Mouse (Mus musculus) B cell, adult 67 days (primary cell): ENCODE measurements around the gene Tssk4. TPM values are rescaled to one million over a fixed set of nuclear protein-coding genes. Genes with fewer than 3 reads are reported as not detected.

Source experiments
- total RNA-seq, 2 experiments: library from RNA; stranded (reverse); gene quantifications; 4 replicates each; pipeline ENCODE4 v1.2.4; 2023

Tssk4 gene
- total RNA-seq: 1 to 10 TPM; 2.9 to 4.8 TPM

DNA sequence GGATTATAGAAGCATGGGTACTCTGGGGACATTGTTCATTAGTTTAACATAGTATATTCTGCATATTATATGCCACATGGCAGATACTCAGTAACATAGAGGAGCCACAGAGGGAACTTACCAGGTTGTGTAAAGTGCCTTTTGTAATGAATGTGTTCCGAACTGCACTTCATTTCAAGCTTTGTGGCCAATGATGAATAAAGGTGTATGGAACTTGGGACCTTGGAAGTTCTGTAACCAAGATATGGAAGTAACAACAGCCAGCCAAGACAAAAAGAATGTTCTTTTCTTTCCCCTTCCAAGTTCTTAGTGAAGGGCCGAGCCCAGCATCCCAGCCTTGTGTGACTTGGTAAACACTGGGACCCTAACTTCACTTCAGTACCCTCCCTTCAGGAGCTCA lies at the start of gene Tssk4:
Tssk4 (plus strand) TSS at position 301 of the 400 bp plus-strand sequence.

DNA sequence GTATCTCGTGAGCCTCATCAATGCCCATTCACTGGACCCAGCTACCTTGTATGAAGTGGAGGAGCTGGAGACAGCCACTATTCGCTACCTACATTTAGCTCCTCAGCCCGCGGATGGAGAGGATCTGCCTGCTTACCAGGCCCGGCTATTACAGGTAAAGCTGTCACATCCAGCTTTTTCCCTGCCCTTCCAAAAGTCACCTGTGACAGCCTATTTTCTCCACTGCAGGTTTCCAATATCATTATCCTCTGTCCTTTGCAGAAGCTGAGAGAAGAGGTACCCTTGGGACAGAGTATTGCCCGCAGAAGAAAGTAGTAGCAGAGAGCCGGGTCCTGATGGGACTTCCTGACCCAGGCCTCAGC lies 46.7 kb upstream of the Tssk4 start, which contains the start of gene Irf9:
Irf9 (plus strand) TSS at position 301 of the 362 bp plus-strand sequence.

DNA sequence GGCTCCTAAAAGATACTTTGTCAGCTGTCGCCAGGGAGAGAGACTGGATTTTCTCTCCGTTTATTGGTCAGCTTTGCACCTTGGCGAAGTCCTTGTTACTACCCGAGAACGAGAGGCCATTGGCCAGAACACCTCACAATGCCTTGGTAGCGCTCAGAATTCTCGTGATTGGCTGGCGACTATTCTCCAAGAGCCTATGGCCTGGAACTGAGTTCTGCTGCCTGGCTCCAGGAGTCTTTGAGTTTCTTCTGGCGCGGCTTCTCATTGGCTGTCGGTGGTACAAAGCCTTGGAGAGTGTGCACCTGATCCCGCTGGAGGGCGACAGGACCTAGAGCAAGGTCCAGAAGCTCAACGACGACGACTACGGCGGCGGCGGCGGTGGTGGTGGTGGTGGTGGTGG lies 32.2 kb upstream of the Tssk4 start, which contains the start of gene Rec8:
Rec8 (plus strand) TSS at position 216 of the 400 bp plus-strand sequence.

DNA sequence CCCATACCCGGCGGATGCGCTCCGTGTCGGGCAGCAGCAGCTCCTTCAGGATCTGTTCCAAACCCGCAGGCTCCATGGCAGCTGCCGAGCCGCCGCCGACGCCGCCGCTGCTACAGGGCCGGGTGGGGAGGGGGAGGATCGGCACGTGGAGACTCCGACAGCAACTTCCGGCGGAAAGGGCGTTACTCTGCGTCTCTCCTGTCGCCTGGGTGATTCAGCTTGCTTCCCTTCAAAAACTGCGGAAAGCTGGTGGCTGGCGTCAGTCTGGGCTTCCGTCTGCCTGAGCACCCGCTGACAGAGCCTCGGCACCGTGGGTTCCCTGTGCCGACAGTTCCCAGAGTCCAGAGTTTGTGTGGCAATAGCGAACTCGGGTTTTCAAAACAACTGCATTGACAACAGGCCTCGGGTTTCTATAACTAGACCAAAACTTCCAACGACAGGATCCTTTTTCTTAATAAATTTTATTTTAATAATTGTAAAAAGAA lies 14.4 kb upstream of the Tssk4 start, which contains the start of gene Ipo4:
Ipo4 (minus strand) TSS at position 435 of the 485 bp plus-strand sequence.

DNA sequence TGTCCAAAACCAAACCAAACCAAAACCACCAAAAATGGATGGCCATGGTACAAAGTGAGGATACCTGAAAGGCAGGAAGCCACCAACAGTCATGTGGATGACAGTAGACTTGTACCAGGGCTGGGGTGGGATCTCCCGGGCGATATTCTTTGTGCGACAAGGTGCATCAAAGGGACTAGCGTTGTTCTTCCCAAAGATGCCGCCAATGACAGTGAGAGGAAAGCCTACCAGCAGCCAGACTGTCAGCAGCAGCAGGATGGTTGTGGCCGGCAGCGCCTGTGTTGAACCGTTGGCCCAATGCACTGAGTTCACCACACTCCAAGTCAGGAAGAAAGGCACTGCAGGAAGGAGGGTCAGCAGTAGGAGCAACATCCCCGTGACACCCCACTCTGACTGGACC lies 12.2 kb upstream of the Tssk4 start, which contains the start of gene Gm49378:
Gm49378 (minus strand) TSS at position 101 of the 400 bp plus-strand sequence.

DNA sequence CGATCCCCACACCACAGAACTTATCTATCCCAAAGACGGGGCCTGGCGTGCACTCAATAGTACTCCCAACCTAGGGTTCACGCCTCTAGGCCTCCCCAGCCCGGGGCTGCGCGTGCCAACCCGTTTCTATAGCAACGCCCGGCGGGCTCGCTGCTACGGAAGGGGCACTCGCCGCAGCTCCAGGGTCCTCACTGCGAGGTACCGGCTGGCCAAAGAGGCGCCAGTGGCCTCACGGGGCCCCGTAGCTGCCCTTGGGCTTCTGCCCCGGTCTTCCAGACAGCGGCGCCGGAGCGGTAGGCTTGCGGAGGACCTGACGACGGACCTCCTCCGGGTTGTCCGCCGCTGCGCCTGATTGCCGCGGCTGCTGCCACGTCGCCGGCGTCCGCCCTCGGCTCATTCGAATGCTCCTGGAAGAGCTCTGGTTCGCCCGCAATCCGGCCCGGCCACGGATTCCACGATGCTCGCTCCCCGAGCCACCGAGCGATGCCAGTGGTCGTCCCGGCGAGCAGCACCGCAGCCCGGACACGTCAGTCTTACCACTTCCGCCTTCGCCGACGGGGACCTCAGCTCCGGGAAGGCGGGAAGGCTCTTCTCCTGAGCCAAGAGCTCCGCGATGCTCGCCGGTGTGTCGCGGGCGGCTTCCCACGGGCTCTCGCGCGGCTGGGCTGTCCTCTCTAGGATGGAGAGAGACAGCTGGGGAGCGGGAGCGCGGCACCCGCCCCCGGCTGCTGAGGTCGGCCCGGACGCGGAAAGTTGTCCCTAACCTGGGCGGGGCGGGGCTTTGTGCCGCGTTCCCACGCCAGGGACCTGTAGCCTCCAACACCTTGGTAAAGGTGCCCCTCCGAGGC lies 6.7 kb upstream of the Tssk4 start, which contains the start of gene Tm9sf1:
Tm9sf1 (minus strand) TSS at position 747 of the 848 bp plus-strand sequence.

DNA sequence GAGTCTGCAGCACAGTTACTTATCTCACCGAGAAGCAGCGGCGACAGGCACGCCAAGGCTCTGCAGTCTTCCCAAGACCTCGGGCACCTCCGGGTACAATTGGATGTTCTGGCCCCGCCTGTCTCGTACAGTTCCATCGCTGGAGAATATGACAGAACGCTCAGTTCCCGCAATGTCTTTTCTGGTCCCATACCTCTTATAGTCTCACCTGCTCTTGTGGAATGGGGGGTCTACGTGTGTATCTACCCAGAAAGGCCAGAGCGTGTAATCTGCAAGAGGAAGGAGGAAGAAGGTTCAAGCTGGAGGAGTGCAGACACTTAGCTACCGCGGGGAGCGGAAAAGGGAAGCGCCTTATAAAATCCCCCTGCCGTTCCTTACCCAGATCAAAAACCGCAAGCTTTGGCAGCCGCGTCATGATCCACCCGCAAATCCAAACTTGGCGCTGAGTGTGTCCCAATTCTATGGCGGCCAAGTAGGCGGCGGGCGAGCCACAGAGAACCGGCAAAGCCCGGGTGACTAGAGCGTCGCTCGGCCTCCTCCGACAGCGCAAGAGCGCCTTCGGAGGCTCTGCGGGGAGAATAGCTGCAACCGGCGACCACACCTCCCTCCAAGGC lies 10.1 kb downstream of the Tssk4 start, which contains the start of gene Mdp1:
Mdp1 (minus strand) TSS at position 549 of the 614 bp plus-strand sequence.

DNA sequence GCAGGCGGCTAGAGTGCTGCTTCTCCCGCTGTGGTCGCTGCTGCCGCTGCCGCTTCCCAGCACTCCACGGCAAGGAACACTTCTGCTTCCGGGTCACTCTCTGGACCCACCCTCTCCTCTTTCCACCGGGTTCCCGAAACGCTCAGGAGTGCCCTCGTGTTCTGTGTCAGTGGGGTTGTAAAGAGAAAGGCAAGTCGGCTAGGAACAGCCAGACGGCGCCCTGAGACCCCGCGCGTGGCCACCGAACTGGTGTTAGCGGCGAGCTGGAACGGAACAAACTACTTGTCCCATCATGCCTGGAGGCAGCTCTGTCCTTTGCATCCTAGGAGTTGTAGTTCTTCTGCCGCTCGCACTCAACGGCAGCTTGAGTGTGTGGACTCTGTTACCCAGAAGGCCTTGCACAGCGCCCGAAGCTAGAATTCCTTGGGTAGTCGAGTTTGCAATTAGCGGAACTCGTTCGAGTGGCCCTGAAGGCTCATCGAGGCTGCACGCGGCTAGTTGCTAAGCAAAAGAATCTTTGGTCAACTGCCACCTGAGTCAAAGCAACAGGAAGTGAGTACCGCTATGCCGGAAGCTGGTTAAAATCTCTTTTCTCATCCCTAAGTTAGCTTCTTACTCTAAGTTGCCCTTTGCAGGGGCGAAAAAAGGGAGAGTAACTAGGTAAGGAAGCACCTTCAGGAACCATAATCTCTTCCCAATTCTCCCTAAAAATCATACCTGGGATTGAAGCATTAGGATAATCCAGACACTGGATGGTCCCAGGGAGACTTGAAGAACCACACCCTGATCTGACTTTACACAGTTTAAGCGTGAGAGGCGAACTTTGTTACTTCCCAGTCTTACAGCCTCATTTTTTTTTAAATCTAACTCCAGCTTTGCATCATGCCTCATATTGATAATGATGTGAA lies 22.1 kb downstream of the Tssk4 start, which contains the start of the genes Gmpr2 and Nedd8:
Gmpr2 (plus strand) TSS at position 109 of the 908 bp plus-strand sequence.
Nedd8 (minus strand) TSS at position 292 of the 908 bp plus-strand sequence.

DNA sequence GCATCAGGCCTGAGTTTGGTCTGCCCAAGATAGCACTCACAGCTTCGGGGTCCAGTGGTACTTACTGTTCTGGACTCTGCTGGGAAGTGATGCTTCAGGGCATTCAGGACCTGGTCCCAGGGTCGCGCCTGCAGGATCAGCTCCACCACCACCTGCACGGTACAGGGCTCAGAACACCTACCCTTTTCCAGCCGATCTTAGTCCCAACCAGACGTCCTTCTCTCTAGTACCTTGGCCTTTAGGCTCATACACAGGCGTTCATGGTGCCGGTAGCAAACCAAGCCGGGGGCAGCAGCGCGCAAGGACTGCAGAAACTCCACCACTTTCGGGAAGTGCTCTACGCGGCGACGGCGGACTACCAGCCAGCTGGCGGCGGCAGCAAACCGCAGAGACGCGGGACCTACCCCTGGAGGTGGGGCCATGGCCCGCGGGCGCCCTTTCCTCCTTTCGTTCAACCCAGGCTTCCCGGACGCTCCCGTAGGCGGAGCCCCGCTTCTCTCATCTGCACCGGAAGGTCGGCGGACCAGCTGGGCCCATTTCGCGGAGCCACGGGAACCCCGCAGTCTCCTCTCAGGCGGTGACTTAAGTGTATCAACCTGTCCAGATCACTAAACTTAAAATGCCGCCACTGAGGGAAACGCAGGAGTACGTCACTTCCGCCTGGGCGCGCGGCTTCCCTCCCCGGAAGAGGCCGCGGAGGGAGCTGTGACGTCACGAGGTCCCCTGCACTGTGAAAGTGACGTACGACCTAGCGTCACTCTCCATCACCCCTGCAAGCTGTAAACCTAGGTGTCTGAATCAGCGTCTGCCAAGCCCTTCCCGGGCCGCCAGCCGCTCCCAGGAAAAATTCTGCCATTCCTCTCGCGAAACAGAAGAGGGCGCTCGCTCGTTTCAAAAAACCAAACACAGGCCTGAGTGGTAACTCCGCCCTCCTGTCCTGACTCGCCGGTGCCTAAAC lies 31.5 kb downstream of the Tssk4 start, which contains the start of gene Tinf2:
Tinf2 (minus strand) TSS at position 661 of the 958 bp plus-strand sequence.

Other genes starting within 250 kb of the Tssk4 start
- gene Dhrs4, start 171.4 kb upstream of the Tssk4 start, total RNA-seq: 10 to 100 TPM; 22.3 to 32.4 TPM
- gene Carmil3, start 159.5 kb upstream of the Tssk4 start, total RNA-seq: 1 to 10 TPM; 4.1 to 5.0 TPM
- not detected for gene Cpne6, start 139.7 kb upstream of the Tssk4 start, total RNA-seq
- gene Nrl, start 125.2 kb upstream of the Tssk4 start, total RNA-seq: not detected
- 10 to 100 TPM; 64.0 to 67.0 TPM for gene Pck2, start 109.9 kb upstream of the Tssk4 start, total RNA-seq
- gene Dcaf11, start 90.2 kb upstream of the Tssk4 start, total RNA-seq: 10 to 100 TPM; 86.0 to 92.9 TPM
- 10 to 100 TPM in 1 of 2 experiments, 1 to 10 TPM in 1; 8.3 to 10.5 TPM for gene A730061H03Rik, start 89.8 kb upstream of the Tssk4 start, total RNA-seq
- gene Fitm1, start 74.6 kb upstream of the Tssk4 start, total RNA-seq: not detected
- gene Psme1, start 72.1 kb upstream of the Tssk4 start, total RNA-seq: 100 to 1,000 TPM; 235 to 258 TPM
- 1 to 10 TPM; 5.3 to 5.5 TPM for gene Emc9, start 64.9 kb upstream of the Tssk4 start, total RNA-seq
- 100 to 1,000 TPM; 310 to 354 TPM for gene Psme2, start 59.1 kb upstream of the Tssk4 start, total RNA-seq
- gene Rnf31, start 58.5 kb upstream of the Tssk4 start, total RNA-seq: 100 to 1,000 TPM; 122 to 132 TPM
- gene Irf9, start 46.6 kb upstream of the Tssk4 start, total RNA-seq: 100 to 1,000 TPM in 1 of 2 experiments, 10 to 100 TPM in 1; 96.0 to 123 TPM
- gene Rec8, start 32.1 kb upstream of the Tssk4 start, total RNA-seq: 1 to 10 TPM in 1 of 2 experiments, under 1 TPM in 1; 0.92 to 1.3 TPM
- gene Ipo4, start 14.2 kb upstream of the Tssk4 start, total RNA-seq: 10 to 100 TPM; 60.2 to 61.5 TPM
- 1 to 10 TPM; 1.7 to 3.5 TPM for gene Gm49378, start 12.3 kb upstream of the Tssk4 start, total RNA-seq
- gene Tm9sf1, start 6.4 kb upstream of the Tssk4 start, total RNA-seq: 10 to 100 TPM; 46.3 to 48.5 TPM
- gene Mdp1, start 10.3 kb downstream of the Tssk4 start, total RNA-seq: 10 to 100 TPM; 47.2 to 57.2 TPM
- gene Gmpr2, start 21.8 kb downstream of the Tssk4 start, total RNA-seq: 10 to 100 TPM; 28.5 to 30.2 TPM
- gene Nedd8, start 21.9 kb downstream of the Tssk4 start, total RNA-seq: 100 to 1,000 TPM; 171 to 189 TPM
- gene Tinf2, start 31.6 kb downstream of the Tssk4 start, total RNA-seq: 100 to 1,000 TPM; 130 to 157 TPM
- 1 to 10 TPM; 1.8 to 2.0 TPM for gene Tgm1, start 63.7 kb downstream of the Tssk4 start, total RNA-seq
- 10 to 100 TPM; 81.0 to 97.5 TPM for gene Rabggta, start 72.1 kb downstream of the Tssk4 start, total RNA-seq
- 10 to 100 TPM; 25.6 to 29.9 TPM for gene Dhrs1, start 95.5 kb downstream of the Tssk4 start, total RNA-seq
- 10 to 100 TPM; 32.3 to 39.4 TPM for gene Nop9, start 95.5 kb downstream of the Tssk4 start, total RNA-seq
- not detected for gene Cideb, start 108.3 kb downstream of the Tssk4 start, total RNA-seq
- under 1 TPM; 0.52 to 0.53 TPM for gene Ltb4r2, start 111.2 kb downstream of the Tssk4 start, total RNA-seq
- gene Ltb4r1, start 115.8 kb downstream of the Tssk4 start, total RNA-seq: not detected
- under 1 TPM in 1 of 2 experiments, not detected in 1; 0.44 TPM for gene Adcy4, start 133.9 kb downstream of the Tssk4 start, total RNA-seq
- 10 to 100 TPM; 57.2 to 75.3 TPM for gene Ripk3, start 138.7 kb downstream of the Tssk4 start, total RNA-seq
- not detected for gene Nfatc4, start 173.0 kb downstream of the Tssk4 start, total RNA-seq
- gene Nynrin, start 203.8 kb downstream of the Tssk4 start, total RNA-seq: not detected
- gene Cbln3, start 234.2 kb downstream of the Tssk4 start, total RNA-seq: under 1 TPM in 1 of 2 experiments, not detected in 1; 0.32 TPM
- 100 to 1,000 TPM; 111 to 115 TPM for gene Khnyn, start 234.8 kb downstream of the Tssk4 start, total RNA-seq